Mouse (Mus musculus) embryo, embryonic 10 days (tissue): Measurements from ENCODE around the gene Gpr89.

Source experiments
- DNase-seq: peaks from one replicate; pipeline ENCODE4 v3.0.0-alpha.2; 2015; ENCODE audit warnings: low spot score

Gene Gpr89

DNA sequence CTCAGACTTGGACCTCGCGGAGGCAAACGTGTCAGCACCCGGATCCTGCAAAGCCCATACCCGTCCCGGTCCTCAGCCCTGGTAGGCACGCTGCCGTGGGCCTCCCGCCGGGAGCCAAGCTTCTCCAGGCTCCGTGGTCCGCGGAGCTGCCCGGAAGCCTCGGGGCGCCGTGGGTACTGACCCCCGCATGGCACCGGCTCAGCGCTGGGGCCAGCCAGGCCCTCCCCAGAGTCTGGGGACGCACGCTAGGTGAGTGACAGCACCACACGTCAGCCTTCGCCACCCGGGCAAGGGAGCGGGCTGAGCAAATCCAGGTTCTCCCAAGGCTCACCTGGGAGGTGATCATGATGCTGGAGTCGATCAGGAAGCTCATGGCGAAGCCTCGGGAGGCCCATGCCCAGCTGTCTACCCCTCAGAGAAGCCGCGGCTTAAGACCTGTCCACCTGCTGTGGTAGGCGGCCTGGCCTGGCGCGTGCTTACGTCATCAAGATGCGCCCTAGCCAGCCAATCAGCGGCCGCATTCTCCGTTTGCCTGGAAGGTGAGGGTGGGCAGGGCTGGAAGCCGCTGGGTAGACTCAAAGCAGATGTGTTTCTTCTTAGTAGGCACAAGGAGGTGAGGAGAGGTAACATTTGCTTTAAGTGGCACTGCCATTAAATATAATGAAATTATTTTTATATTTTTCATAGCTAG lies at the start of gene Gpr89:
Gpr89 (minus strand) TSS at position 496 of the 691 bp plus-strand sequence.
- DNase-seq: peak; percentile 97

DNA sequence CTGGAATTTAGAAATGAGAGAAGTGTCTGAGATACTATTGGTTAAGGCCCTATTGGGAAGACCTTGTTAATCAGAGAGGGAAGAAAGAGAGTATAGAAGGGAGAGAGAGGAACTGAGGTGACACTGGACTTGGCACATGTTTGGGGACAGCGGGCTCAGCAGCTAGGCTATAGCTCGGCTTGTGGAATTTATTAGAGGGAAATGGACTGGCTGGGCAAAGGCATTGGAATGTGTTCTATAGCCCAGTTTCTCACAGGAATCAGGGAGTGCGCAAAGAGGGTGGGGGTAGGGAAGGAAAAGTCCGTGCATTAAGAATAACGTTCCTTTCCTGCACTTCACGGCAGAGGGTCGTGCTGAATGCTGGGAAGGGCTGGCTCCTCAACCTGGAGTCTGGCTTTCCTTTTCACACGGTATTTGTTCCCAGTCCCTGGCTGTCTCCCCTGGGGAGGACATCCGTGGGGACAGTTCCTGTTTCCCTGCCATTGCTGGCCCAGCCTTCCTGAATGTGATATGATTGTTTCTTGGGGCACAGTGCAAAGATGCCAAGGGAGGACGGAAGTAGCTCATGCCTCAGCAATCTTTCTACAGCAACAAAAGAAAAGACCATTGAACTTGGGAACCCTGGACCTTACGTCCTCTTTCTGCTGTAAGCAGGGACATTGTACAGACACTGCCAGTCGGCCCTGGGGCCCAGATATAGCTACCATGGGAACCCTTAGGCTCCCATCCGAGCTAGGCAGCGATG lies 48.5 kb upstream of the Gpr89 start:
- DNase-seq: no peak

DNA sequence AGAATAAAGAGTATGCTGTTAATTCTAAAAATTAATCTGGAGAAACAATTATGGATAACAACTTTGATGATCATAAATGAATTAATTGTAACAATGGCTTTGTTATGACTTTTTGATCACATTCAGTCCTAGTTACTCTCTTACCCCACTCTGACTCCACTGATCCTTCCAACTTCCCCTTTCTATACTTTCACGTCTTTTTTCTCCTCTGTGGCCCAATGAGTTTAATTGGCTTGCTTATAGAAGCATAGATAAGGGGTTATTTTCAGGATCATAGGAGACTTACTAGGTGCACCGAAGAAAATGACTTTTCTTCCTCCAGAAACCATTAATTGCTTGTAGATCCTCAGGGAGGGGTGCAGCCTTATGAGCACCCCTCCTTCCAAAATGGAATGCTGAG lies 37.6 kb upstream of the Gpr89 start:
- DNase-seq: no peak

DNA sequence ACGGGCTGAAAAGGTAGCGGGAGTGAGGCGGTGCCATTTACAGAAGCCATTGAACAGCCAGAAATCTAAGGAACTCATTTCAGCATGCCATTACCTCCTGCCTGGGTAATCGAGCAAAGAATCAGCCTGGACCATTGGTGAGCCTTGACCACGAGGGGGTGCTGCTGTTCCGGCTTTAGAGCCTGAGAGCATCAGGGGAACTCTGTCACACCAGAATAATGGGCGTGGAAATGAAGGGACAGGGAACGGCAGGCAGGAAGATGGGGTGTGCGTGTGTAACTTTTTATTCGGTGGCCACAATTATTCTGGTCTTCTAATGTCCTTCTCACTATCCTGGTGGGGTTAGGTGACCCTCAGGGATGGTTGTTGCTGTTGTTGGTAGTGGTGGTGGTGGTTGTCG lies 33.6 kb upstream of the Gpr89 start:
- DNase-seq: peak; percentile 96

DNA sequence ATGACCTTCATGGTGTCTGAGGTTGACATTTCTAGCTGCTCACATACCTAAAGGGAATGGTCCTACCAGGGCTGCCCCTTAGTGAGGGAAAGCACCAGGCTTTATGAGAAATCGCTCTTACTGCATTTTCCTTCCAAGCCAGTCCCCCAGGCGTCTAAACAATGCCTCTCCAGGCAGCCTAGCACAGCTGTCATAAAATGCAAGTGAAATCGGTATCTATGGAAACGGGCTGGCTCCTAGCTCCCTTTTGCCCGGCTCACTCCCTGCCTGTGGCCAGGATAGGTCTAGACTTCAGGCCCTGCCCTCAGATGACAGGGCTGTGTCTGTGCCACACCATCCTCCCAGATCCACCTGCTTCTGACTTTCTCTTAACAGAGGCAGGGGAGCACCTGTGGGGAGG lies 32.5 kb upstream of the Gpr89 start:
- peak; percentile 62 for DNase-seq

DNA sequence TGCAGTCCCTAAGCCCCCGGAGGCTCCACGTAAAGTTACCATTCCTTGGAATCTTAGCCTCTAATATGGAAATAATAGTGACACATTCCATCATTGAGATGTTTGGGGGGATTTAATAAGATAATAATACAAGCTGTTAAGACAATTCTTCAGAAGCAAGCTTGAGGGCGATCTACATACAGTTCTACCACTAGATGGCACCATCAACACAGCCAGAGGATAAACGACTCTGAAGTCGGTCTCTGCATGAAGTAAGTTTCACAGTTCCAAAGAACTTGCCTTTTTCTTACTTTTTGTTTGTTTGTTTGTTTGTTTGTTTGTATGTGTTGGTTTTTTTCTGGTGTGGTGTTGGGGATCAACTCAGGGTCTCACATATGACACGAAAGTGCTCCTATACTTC lies 31.1 kb upstream of the Gpr89 start:
- DNase-seq: peak; percentile 89

DNA sequence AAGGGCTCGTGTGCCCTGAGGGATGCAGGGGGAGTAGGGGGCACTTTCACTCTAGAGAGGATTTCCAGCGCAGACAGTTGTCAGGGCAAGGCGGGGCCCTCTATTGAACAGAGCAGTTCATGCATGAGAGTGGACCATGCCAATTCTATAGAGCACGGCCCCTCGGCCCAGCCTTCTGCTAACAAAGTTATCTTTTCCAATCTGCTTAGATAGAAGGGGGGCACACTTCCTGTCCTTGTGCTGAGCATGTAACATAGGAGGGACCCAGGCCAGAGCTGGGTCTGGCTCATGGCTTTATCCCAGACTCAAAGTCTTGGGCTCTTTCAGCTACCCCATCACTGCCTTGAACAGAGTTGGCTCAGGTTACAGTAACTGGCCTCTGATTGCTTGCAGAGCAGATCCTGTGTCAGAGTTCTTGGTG lies 26.1 kb upstream of the Gpr89 start:
- peak; percentile 60 for DNase-seq

DNA sequence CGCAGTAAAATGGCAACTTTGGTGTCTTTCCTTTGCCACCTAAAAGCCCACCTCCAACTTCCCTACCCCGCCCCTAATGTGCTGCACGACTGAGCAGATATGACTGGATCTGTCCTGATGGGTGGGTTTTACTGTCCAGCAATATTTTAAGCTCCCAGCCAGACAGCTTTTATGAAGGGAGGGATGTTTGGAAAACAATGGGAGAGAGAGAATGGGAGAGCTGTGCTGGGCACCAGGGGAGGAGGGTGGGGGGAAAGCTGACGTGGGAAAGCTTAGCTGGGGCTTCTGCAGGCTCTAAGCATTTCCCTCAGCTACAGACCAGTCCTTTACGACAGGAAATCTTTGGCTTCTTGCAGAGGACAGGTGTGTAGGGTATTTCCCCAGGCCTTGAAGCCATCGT lies 20.8 kb upstream of the Gpr89 start, which contains the start of gene Gja8:
Gja8 (minus strand) TSS at position 101 of the 400 bp plus-strand sequence.
- DNase-seq: no peak

DNA sequence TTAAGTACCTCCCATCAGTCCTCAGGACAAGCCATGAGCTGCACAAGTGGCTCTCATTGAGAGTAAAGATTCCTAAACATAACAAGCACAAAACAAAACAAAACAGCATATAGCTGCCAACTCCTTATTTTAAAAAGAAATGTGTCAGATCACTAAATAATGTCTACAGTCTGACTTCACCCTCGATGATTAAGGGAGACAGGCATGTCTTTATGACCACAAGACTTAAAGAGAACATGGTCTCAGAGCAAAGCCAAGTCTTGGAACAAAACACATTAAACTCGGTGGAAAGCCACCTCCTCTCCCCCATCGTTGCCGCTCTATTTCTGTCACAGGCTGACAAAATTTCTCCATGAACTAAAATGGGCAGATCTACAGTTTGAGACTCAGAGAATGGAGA lies 19.5 kb upstream of the Gpr89 start:
- DNase-seq: no peak

DNA sequence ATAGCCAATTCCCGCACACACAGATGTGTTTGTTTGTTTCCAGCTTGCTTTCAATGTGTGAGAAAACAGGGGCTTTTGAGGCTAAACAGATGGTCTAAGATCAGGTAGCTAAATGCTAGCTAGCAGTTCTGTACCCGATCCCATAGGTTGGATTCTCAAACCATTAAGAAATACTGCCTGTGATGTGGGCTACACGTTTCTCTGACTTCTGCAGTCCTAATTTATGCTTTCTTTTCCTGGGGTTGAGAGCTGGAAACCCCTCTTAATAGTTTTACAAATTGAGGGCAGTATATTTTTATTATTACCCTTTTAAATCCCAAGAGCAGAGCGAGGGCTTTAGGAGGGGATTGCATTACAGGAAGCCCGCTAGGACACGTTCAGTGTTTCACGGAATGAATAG lies 15.8 kb upstream of the Gpr89 start:
- no peak for DNase-seq

DNA sequence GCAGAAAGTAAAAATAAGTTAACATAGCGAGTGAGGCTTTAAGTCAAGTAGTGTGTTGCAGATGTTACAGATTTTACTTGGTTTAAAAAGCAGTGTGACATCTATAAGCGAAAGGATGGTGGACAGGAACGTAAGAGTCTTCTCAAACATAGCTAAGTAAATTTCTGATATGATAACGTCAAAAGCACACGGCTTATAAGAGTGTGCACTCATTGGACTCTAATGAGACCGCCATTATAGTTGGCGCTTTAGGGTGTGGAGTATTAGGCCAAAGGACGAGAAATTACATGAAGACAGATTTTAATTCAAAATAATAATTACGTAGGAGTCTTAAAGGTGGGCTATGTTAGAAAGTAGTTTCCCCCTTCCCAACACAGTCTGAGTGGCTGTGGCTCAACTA lies 446 bp upstream of the Gpr89 start:
- no peak for DNase-seq

DNA sequence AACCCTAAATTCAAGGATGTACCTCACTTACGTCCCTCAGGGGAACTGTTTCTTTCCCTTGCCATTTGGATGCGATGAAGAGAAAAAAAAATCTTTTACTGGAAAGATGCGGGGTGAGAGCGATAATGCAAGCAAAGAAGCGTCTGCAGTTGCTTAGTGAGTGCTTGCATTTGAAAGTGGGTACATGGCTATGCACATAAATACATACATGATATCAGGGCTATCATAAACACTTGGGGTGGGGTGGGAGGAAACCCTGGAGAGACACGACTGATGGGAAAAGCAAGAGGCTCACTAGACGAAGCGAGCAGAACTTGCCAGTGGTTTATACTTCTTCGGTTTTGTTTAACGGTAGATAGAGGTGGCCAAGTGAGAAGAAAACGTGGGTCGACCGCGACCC lies 753 bp downstream of the Gpr89 start, which contains the start of gene Gja5:
Gja5 (plus strand) TSS at position 301 of the 400 bp plus-strand sequence.
- no peak for DNase-seq

DNA sequence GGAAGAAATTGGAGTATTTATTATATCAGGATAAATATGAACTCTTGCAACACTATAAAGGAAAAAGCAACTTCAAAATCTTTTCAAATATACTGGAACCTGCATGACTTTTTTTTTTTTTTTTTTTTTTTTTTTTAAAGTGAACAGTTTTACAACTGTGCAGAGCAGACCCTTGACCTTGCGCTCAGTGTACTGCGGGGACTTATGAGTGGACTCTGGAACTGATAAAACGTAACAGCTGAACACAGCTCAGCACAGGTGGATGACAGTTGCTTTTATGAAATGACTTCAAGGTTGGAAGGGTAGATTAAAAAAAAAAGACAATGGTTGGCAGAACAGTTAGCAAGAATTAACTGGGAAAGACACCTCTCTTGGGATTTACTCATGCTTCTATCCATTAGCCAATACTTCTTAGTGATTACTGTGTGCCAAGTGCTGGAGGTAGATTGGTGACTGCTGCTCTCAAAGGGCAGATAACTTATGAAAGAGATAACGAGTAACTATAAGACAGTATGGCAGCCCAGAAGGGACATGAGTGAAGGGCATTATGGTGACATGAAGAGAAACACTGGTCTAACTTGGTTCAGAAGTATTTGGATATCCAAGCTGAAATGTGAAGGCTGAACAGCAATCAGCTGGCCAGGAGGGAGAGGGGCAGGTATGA lies 2.7 kb downstream of the Gpr89 start:
- DNase-seq: no peak

DNA sequence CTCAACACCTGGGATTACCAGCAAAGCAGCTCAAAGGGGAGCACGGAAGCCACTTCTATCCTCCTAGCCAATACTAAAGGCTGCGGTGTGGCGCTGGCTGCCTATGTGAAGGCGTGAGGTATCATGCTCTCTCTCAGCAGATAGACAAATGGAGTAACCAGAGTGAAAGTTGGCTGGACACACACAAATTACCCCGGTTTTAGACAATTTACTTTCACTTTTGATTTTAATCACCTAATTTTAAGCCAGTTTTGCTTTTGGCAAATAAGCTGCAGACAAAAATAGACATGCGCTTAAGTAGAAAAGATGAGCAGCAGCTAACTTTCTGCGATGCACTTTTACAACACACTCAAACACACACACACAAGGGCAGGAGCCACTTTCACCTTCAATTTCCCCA lies 21.5 kb downstream of the Gpr89 start:
- no peak for DNase-seq

DNA sequence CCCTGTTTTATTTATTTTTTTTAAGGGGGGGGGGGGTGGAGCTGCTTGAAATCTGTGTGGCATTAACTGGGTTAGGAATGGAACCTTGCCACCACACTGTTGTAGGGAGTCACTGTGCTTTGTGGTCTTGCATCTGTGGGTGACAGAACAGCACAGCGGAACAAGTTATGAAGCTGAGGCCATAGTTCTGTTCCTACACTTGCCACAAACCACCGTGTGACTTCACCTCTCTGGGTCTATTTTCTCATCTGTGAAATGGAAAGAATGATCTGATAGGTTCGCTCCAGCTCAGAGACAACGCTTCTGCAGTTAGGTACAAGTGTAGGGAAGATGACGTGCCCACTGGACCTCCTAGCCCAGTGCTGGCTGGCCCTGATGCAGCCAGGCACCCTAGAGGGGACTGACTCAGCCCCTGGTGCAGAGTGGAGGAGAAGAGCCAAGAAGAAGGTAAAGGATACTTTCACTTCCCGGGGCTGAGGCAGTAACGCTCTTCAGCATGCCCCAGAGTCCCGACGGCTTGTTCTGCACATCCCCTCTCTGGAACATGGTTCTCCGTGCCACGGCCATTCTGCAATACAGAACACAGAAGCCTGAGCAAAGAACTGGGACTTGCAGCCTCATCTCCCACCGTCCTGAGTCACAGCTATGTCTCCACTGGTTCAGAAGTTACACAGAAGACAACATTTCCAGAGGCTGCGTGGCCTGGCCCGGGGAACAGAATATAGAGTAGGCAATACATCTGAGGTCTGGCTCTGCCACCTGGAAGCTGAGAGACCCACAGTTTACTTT lies 22.9 kb downstream of the Gpr89 start:
- no peak for DNase-seq

DNA sequence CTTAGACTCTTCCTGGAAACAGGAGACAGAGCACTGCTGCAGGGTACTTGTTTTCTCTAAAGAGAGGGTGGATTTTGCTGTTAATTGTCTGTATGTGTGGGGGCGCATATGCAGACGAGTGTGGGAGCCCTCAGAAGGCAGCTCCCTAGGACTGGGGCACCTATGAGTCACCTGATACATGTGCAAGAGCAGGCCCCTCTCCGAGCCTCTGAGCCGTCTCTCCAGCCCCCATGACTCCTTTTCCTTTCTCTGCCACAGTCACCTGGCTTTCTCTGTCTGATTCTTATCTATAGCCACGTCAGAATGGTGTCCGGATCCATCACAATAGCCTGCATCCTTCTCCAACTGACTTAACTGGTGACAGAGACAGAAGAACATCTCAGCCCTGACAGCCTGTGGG lies 23.6 kb downstream of the Gpr89 start:
- no peak for DNase-seq

DNA sequence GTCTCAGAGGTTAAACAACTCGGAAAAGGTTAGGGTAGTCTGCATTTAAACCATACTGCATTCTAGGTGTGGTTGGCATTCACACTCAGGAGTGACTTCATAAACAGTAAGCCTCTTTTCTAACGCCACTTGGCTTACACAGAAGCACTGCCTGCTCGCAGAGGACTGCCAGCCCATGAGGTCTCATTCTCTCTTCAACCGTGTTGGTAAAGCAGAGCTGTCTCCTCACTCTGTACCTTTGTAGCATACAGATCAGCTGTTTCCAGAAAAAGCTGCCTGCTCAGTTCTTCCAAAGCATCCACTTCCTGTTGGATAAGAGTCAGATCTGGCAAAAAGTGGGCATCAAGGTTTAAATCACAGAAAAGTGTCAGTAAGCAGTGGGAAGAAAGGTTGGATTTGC lies 24.8 kb downstream of the Gpr89 start:
- DNase-seq: no peak

DNA sequence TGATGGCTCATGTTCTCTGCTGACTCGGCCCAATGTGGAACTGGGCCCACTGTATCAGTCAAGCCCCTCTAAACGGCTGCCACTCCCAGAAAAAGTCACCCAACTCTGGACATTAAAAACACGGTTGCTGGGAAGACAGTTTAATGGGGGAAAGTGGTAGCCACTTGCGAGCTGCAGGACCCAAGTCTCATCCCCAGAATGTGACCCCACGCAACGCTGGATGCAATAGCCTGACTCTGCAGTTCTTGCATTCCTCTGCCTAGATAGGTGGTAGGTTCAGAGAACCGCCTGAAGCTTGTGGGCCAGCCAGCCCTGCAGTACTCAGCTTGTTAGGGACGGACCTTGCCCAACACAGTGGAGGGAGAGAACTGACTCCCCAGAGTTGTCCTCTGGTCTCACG lies 25.6 kb downstream of the Gpr89 start:
- DNase-seq: no peak

DNA sequence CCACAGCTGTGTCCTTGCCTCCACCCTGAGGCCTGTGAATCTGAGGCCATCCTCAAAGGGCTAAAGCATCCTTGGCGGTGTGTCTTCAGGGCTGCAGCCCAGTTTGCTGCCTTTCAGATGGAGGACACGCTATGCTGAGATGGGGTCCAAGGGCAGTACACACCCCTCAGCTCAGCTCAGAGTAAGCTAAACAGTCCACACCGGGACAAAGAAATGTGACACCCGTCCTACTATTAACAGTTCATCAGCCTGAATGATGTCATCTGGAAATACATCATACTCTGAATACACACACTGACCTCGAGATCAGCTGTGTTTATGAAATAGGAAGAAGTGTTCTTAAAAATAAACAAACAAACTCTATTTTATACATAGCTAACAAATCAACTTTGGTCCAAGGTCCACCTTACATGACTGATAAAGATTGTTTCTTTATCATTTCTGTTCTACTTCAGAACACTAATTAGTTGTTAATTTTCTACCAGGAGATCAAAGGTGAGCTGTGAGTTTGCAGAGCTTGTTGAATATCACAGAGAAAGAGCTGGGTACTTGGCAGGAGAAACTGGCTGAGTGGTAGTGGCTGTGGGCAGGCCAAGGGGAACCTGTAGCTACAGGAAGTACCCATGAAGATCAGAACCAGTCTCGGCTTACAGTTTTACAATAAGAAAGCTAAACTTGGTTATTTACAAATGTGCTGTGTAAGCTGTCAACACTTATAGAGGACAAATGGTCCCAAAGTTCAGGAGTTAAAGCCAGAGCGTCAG lies 30.2 kb downstream of the Gpr89 start:
- no peak for DNase-seq

DNA sequence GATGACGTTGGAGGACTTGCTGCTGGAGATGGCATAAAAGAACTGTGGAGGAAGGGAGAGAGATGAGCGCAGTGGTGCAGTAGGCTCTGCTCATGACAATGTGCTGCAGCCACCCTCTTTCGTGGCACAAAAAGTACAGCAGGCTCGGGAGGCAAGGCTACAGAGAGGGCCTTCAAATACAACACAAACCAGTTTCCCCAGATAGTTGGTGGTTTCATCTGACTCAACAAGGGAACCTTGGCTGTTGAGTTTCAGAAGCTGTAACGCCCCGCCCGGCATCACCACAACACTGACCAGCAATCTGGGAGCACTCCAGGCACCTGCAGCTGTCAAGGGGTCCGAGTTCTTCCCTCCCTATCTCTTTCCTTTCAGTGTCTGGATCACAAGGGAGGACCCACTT lies 32.6 kb downstream of the Gpr89 start:
- no peak for DNase-seq

DNA sequence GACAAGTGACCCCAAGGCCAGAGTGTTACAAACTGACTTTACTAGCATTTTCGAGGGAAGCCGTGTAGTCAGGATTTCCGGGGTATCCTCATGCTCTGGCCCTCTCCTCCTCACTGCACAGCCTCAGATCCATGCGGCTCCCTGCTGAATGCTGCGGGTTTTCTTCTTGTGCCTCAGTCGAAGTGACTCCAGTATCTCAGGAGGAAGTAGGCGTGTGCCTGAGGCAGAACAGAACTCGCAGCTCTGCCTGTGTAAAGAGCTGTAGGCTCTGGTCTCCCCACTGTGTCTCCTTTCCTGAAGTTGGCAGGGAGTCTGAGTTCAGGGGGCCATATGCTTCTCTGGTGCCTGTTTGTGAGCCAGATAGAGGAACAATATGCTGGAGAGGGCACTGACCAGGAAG lies 34.1 kb downstream of the Gpr89 start:
- no peak for DNase-seq

DNA sequence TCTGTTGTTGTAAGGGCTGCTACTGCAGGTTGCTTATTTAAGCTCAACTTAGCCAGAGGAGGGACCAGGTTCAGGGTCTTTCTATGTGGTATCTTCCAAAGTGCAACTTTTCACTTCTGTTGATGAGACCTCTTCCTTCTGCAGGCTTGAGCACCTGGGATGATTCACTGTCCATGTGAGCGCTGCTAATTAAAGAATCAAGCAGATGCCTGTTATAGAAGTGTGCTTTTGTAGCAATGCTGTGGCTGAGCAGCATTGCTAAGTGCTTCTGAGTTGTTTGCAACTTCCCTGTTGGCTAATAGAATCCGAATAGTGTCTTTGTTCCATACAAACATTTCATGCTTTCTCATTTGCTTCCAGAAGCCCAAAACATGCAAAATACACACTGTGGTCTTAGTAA lies 34.9 kb downstream of the Gpr89 start:
- DNase-seq: no peak
